Mouse (Mus musculus) thymus, adult 2 months (tissue): Measurements from ENCODE around the gene Ccl27a. TPM values are rescaled to one million over a fixed set of nuclear protein-coding genes. Genes with fewer than 3 reads are reported as not detected.
"Not testable (repeated sequence)": the region's sequence is repeated elsewhere in the genome, so short reads cannot be mapped to it uniquely, and the experiment has no call there.

Experiments
- DNase-seq: peaks from one replicate; pipeline ENCODE4 v3.0.0; 2021
- H3K27ac ChIP-seq: fragments of 200-500 bp; 2 replicates; pipeline ENCODE4 v1.5.1; 2012; ENCODE audit warnings: low read length, control low read depth; ENCODE audit not compliant: control insufficient read depth, insufficient read depth
- H3K27me3 ChIP-seq: fragments of 200-500 bp; 2 replicates; pipeline ENCODE4 v1.6.1; 2012; ENCODE audit warnings: mild to moderate bottlenecking, low read length, moderate library complexity, mixed read lengths; ENCODE audit not compliant: control insufficient read depth, insufficient read depth
- H3K36me3 ChIP-seq: fragments of 200-500 bp; 2 replicates; pipeline ENCODE4 v1.6.1; 2012; ENCODE audit warnings: mild to moderate bottlenecking, low read length, moderate library complexity; ENCODE audit not compliant: control insufficient read depth, insufficient read depth
- H3K4me1 ChIP-seq: fragments of 200-500 bp; replicated peaks from 2 replicates; pipeline ENCODE4 v1.6.1; 2012; ENCODE audit warnings: low read length; ENCODE audit not compliant: control insufficient read depth, insufficient read depth
- H3K4me3 ChIP-seq: fragments of 200-500 bp; 2 replicates; pipeline ENCODE4 v1.5.1; 2012; ENCODE audit warnings: mild to moderate bottlenecking, low read length, control low read depth, moderate library complexity; ENCODE audit not compliant: control insufficient read depth, insufficient read depth
- WGBS: fragments of 180-500 bp; shearing (Covaris S2); methylation state at CpG from one replicate; pipeline ENCODE4 v1.1.7; 2018; 5-methylcytosine and 5-hydroxymethylcytosine counted together
- polyA plus RNA-seq: library from polyadenylated mRNA; depleted of rRNA; stranded (reverse); fragments of >200 nt; gene quantifications from 2 replicates; pipeline ENCODE4 v1.2.3, GENCODE M21; 2012; rRNA removed

Gene Ccl27a
- 85.4 and 97.4 TPM in 2 replicates for polyA plus RNA-seq

GRCm38 (mm10) chr4:41774002-41774401 is at the start of gene Ccl27a:
Ccl27a (minus strand) TSS chr4:41774247.
- not testable (repeated sequence) for H3K27ac ChIP-seq, H3K4me1 ChIP-seq, H3K27me3 ChIP-seq, H3K36me3 ChIP-seq
- WGBS, result 6% methylated on average over 12 of the region's 14 CpGs
- peak; percentile 84 for DNase-seq
- peak within 1 kb of the TSS; percentile 67 for H3K4me3 ChIP-seq

DNA sequence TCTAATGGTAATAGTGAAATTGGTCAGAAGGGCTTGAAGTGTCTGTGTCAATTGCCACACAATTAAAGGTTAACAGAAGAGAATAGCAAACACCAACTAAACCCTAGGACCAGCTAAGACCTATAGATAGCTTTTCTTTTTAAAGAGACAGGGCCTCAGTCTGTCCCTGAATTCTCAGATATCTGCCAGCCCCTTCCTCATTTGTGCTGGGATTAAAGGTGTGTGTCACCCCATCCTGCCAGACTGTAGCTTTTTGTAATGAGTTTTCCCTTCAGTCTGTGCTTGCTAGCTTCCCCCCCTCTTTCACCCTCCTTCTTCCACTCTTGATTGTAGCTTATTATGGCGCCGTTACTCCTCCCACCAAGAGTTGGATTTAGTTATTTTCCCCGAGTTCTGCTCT is 9.2 kb upstream of the Ccl27a start:
- not testable (repeated sequence) for H3K4me1 ChIP-seq, H3K4me3 ChIP-seq, DNase-seq, H3K27me3 ChIP-seq, H3K36me3 ChIP-seq, H3K27ac ChIP-seq
- 67% methylated on average over 3 of the region's 3 CpGs for WGBS

GRCm38 (mm10) chr4:41782711-41783110 is 8.7 kb upstream of the Ccl27a start:
- not testable (repeated sequence) for H3K27ac ChIP-seq, H3K4me1 ChIP-seq

GRCm38 (mm10) chr4:41781748-41782485 is 7.9 kb upstream of the Ccl27a start:
- H3K27me3 ChIP-seq, H3K36me3 ChIP-seq, DNase-seq, H3K27ac ChIP-seq, H3K4me1 ChIP-seq, H3K4me3 ChIP-seq: not testable (repeated sequence)
- 45% methylated on average over 18 of the region's 21 CpGs for WGBS

More at GRCm38 (mm10) chr4:41782711-41783110, 8.7 kb upstream of the Ccl27a start:
- not testable (repeated sequence) for H3K27me3 ChIP-seq, DNase-seq, H3K4me3 ChIP-seq, H3K36me3 ChIP-seq
- WGBS, result 70% methylated on average over 4 of the region's 4 CpGs

- DNase-seq, H3K36me3 ChIP-seq, H3K4me3 ChIP-seq, H3K4me1 ChIP-seq, H3K27ac ChIP-seq, H3K27me3 ChIP-seq: not testable (repeated sequence)
- WGBS, result 48% methylated on average over 9 of the region's 9 CpGs
These were observed 7.2 kb upstream of the Ccl27a start for GRCm38 (mm10) chr4:41781271-41781670.

DNA sequence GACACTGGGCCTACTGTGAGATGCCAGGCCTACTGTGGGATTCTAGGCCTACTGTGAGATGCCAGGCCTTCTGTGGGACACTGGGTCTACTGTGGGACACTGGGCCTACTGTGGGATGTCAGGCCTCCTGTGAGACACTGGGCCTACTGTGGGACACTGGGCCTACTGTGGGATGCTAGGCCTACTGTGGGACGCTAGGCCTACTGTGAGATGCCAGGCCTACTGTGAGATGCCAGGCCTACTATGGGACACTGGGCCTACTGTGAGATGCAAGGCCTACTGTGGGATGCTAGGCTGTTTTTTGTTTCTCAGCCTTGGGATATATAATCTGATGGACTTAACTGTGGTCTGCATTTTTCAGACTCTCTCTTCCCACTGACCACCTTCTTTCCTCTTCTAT is 1.8 kb upstream of the Ccl27a start:
- not testable (repeated sequence) for H3K27me3 ChIP-seq, H3K27ac ChIP-seq, DNase-seq, H3K4me3 ChIP-seq, H3K4me1 ChIP-seq, H3K36me3 ChIP-seq
- 89% methylated on average over 1 of the region's 1 CpGs for WGBS

- 91% methylated on average over 3 of the region's 3 CpGs for WGBS
- not testable (repeated sequence) for H3K4me3 ChIP-seq, H3K36me3 ChIP-seq, H3K4me1 ChIP-seq, H3K27me3 ChIP-seq, DNase-seq, H3K27ac ChIP-seq
These were observed 459 bp upstream of the Ccl27a start for GRCm38 (mm10) chr4:41774506-41774905.

- not testable (repeated sequence) for H3K27me3 ChIP-seq, H3K27ac ChIP-seq, H3K4me1 ChIP-seq, H3K36me3 ChIP-seq
- WGBS, result 1% methylated on average over 17 of the region's 25 CpGs
- peak overlapping the region; percentile 67 for H3K4me3 ChIP-seq
- peak; percentile 48 for DNase-seq
These were observed 545 bp downstream of the Ccl27a start for GRCm38 (mm10) chr4:41773502-41773901.

GRCm38 (mm10) chr4:41772946-41773345 is 1.1 kb downstream of the Ccl27a start:
- not testable (repeated sequence) for H3K27me3 ChIP-seq, H3K36me3 ChIP-seq, H3K27ac ChIP-seq, H3K4me3 ChIP-seq, DNase-seq, H3K4me1 ChIP-seq
- WGBS, result 10% methylated on average over 11 of the region's 16 CpGs

- not testable (repeated sequence) for H3K4me1 ChIP-seq, DNase-seq
- WGBS, result 86% methylated on average over 10 of the region's 10 CpGs
These were observed 6.7 kb downstream of the Ccl27a start for GRCm38 (mm10) chr4:41767301-41767700.

DNA sequence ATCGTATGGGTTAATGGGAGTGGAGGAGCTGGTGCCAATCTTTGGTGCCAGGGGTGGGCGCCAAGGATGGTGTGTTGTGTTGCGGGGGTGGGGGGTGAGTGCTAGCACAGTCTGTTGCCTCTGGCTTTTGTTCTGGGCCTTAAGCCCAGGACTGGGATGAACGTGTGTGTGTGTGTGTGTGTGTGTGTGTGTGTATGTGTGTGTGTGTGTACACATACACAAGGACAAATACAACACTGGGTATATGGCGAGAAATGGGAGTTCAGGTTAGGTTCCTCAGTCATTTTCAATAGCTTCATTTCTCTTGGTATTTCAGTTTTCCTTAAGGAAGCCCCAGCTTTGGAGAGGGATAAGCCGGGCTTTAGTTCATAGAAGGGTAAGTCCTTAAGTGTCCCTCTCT is 10.9 kb downstream of the Ccl27a start:
- 88% methylated on average over 4 of the region's 6 CpGs for WGBS
- H3K36me3 ChIP-seq, result not testable (repeated sequence)

More at GRCm38 (mm10) chr4:41767301-41767700, 6.7 kb downstream of the Ccl27a start:
- H3K36me3 ChIP-seq, H3K4me3 ChIP-seq, H3K27me3 ChIP-seq, H3K27ac ChIP-seq: not testable (repeated sequence)

More for the DNA sequence above, 10.9 kb downstream of the Ccl27a start:
- peaks cover 12% of the 10 kb centered on the region for H3K4me1 ChIP-seq
- H3K4me3 ChIP-seq, H3K27ac ChIP-seq, DNase-seq, H3K27me3 ChIP-seq: not testable (repeated sequence)
